Mouse (Mus musculus): ENCODE measurements around the gene Aldh18a1.
A peak's percentile ranks its signal among the peaks of the same experiment; 100 is the strongest.

DNA sequence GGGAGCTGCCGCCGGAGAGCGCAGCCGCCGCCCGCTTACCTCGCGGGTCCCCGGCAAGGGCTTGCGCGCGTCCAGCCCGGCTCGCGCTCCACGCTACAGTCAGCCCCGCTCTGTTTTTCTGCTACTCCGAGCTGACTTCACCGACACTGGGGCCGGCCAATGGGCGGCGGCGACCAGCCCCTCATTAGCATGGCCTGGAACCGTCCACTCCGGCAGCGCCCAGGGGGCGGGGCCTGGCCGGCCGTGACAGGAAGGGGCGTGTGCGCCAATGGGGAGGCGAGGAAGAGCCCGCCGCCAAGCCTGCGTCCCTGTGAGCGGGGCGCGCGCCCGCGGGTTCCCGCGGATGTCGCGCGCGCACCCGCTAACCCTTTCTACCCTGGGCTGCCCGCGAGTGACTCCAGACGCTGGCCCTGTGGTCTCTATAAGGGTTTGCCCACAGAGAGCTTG is 74.6 kb downstream of the Aldh18a1 start, which contains the start of gene Sorbs1:
- TF ChIP-seq CTCF (IDR thresholded peaks at IDR 0.05; ENCODE audit: low read depth, low read length) (no peak), POLR2A (IDR thresholded peaks at IDR 0.05; ENCODE audit: insufficient read depth, low read length) (peak; percentile 48)

Measured in ES-Bruce4 (cell line).